Mouse (Mus musculus) midbrain, postnatal 0 days (tissue): Measurements from ENCODE around the gene Gcc2. TPM values are rescaled to one million over a fixed set of nuclear protein-coding genes. Genes with fewer than 3 reads are reported as not detected.

Experiments used
- ATAC-seq: fragments of 200-750 bp; cut with Nextera tagmentation; 2 replicates; pipeline ENCODE4 v1.8.0; 2017; ENCODE audit warnings: moderate number of reproducible peaks, mild to moderate bottlenecking, moderate TSS enrichment, moderate library complexity; ENCODE audit not compliant: low FRiP score
- DNase-seq: peaks from one replicate; pipeline ENCODE4 v3.0.0-alpha.2; 2015; ENCODE audit warnings: low spot score
- H3K27ac ChIP-seq: fragments of 300-500 bp; sonication (generic); 2 replicates; pipeline ENCODE4 v1.5.1; 2014; ENCODE audit warnings: low read depth, mild to moderate bottlenecking, low read length, mixed read lengths
- H3K27me3 ChIP-seq: fragments of 300-500 bp; sonication (generic); 2 replicates; pipeline ENCODE4 v1.6.1; 2014; ENCODE audit warnings: low read length, control low read depth, mixed read lengths; ENCODE audit not compliant: insufficient read depth
- H3K36me3 ChIP-seq: fragments of 300-500 bp; sonication (generic); 2 replicates; pipeline ENCODE4 v1.6.1; 2014; ENCODE audit warnings: low read length, control low read depth, mixed read lengths; ENCODE audit not compliant: insufficient read depth
- H3K4me1 ChIP-seq: fragments of 300-500 bp; sonication (generic); 2 replicates; pipeline ENCODE4 v1.6.1; 2014; ENCODE audit warnings: mild to moderate bottlenecking, control low read depth, antibody characterized with exemption, low read length, mixed read lengths; ENCODE audit not compliant: insufficient read depth
- H3K4me2 ChIP-seq: fragments of 300-500 bp; sonication (generic); 2 replicates; pipeline ENCODE4 v1.6.1; 2014; ENCODE audit warnings: low read depth, mild to moderate bottlenecking, low read length, mixed read lengths; ENCODE audit not compliant: poor library complexity, severe bottlenecking
- H3K4me3 ChIP-seq: fragments of 300-500 bp; sonication (generic); 2 replicates; pipeline ENCODE4 v1.5.1; 2014; ENCODE audit warnings: low read depth, mild to moderate bottlenecking, low read length, moderate library complexity
- H3K9ac ChIP-seq: fragments of 300-500 bp; sonication (generic); replicated peaks from 2 replicates; pipeline ENCODE4 v1.6.1; 2014; ENCODE audit warnings: mild to moderate bottlenecking, low read length, moderate library complexity, mixed read lengths; ENCODE audit not compliant: poor library complexity, severe bottlenecking
- H3K9me3 ChIP-seq: fragments of 300-500 bp; sonication (generic); 2 replicates; pipeline ENCODE4 v1.6.1; 2016; ENCODE audit warnings: low read length, control low read depth
- CTCF ChIP-seq: IDR thresholded peaks from 2 replicates; pipeline ENCODE4 v1.5.1; 2016; ENCODE audit warnings: antibody characterized with exemption, mild to moderate bottlenecking
- WGBS: fragments of 180-500 bp; shearing (Covaris S2); extraction: QIAGEN DNeasy Blood & Tissue Kit; methylation state at CpG from one replicate; pipeline ENCODE4 v1.1.7; 2014; 5-methylcytosine and 5-hydroxymethylcytosine counted together
- polyA plus RNA-seq: library from polyadenylated mRNA; unstranded; fragments of >200 nt; fragmentation: Nextera tagmentation; extraction: Ambion mirVana; gene quantifications from 2 replicates; pipeline ENCODE4 v1.2.1, GENCODE M21; 2015
- total RNA-seq: library from RNA; depleted of rRNA; stranded (reverse); fragments of >200 nt; gene quantifications from 2 replicates; pipeline ENCODE4 v1.2.3, GENCODE M21; 2014

Gcc2 gene
- total and polyA plus RNA-seq, 2 experiments from 2014 or later, result 41.3 to 121 TPM

- ATAC-seq (no peak), DNase-seq (no peak)
- WGBS, result 82% methylated on average over 2 of the region's 2 CpGs
- no peak overlapping the region for H3K4me3 ChIP-seq
- H3K36me3 ChIP-seq, result no peaks in the 10 kb centered on the region
- no peak overlapping the region for H3K9ac ChIP-seq
- no peaks in the 10 kb centered on the region for H3K27me3 ChIP-seq
- H3K9me3 ChIP-seq, result no peaks in the 10 kb centered on the region
- no peak for TF ChIP-seq CTCF
- peak overlapping the region; percentile 51 for H3K27ac ChIP-seq
- H3K4me1 ChIP-seq, result 0 out of 2 replicates have a peak, but pooled peaks cover 2% of the 10 kb centered on the region
- H3K4me2 ChIP-seq, result no peak overlapping the region
Measured at GRCm38 (mm10) chr10:58341685-58342084, 86.4 kb downstream of the Gcc2 start.

- no peaks in the 10 kb centered on the region for H3K9me3 ChIP-seq
- 0 out of 2 replicates have a peak, but pooled peaks cover 2% of the 10 kb centered on the region for H3K4me1 ChIP-seq
- no peak overlapping the region for H3K4me2 ChIP-seq
- no peaks in the 10 kb centered on the region for H3K27me3 ChIP-seq
- no peak overlapping the region for H3K4me3 ChIP-seq
- ATAC-seq, result no peak
- DNase-seq, result no peak
- no peaks in the 10 kb centered on the region for H3K36me3 ChIP-seq
- peak overlapping the region; percentile 51; the same call in 1 of the 2 replicates for H3K27ac ChIP-seq
- WGBS, result 92% methylated on average over 2 of the region's 2 CpGs
- no peak for TF ChIP-seq CTCF
- H3K9ac ChIP-seq, result no peak overlapping the region
Measured at GRCm38 (mm10) chr10:58342199-58342598, 86.9 kb downstream of the Gcc2 start.

GRCm38 (mm10) chr10:58343552-58343951 is 88.3 kb downstream of the Gcc2 start:
- Histone ChIP-seq H3K4me3 (no peak overlapping the region), H3K4me2 (no peak overlapping the region), H3K27me3 (no peaks in the 10 kb centered on the region), H3K36me3 (no peaks in the 10 kb centered on the region), H3K27ac (no peak overlapping the region), H3K9me3 (no peaks in the 10 kb centered on the region), H3K9ac (no peak overlapping the region), H3K4me1 (0 out of 2 replicates have a peak, but pooled peaks cover 2% of the 10 kb centered on the region)
- 96% methylated on average over 3 of the region's 3 CpGs for WGBS
- DNase-seq (no peak), ATAC-seq (no peak)
- no peak for TF ChIP-seq CTCF

- H3K27me3 ChIP-seq, result no peaks in the 10 kb centered on the region
- no peaks in the 10 kb centered on the region for H3K4me1 ChIP-seq
- H3K9ac ChIP-seq, result no peak overlapping the region
- WGBS, result 85% methylated on average over 3 of the region's 3 CpGs
- no peak overlapping the region for H3K4me3 ChIP-seq
- DNase-seq (no peak), ATAC-seq (no peak)
- H3K9me3 ChIP-seq, result no peaks in the 10 kb centered on the region
- TF ChIP-seq CTCF, result no peak
- H3K4me2 ChIP-seq, result no peak overlapping the region
- no peaks in the 10 kb centered on the region for H3K36me3 ChIP-seq
- H3K27ac ChIP-seq, result no peak overlapping the region
Measured at GRCm38 (mm10) chr10:58350600-58350999, 95.3 kb downstream of the Gcc2 start.

- Histone ChIP-seq H3K36me3 (no peaks in the 10 kb centered on the region), H3K9me3 (no peaks in the 10 kb centered on the region), H3K27ac (no peak overlapping the region), H3K9ac (no peak overlapping the region), H3K4me1 (no peaks in the 10 kb centered on the region), H3K27me3 (no peaks in the 10 kb centered on the region), H3K4me3 (no peak overlapping the region), H3K4me2 (no peak overlapping the region)
- ATAC-seq (no peak), DNase-seq (no peak)
- no peak for TF ChIP-seq CTCF
- 90% methylated on average over 2 of the region's 2 CpGs for WGBS
Measured at GRCm38 (mm10) chr10:58351670-58352069, 96.4 kb downstream of the Gcc2 start.

- ATAC-seq, result no peak
Measured at GRCm38 (mm10) chr10:58352364-58352763, 97.1 kb downstream of the Gcc2 start.

More at GRCm38 (mm10) chr10:58352364-58352763, 97.1 kb downstream of the Gcc2 start:
- H3K9ac ChIP-seq, result no peak overlapping the region
- H3K4me2 ChIP-seq, result no peak overlapping the region
- no peaks in the 10 kb centered on the region for H3K36me3 ChIP-seq
- H3K9me3 ChIP-seq, result no peaks in the 10 kb centered on the region
- DNase-seq, result no peak
- no peak for TF ChIP-seq CTCF
- no peak overlapping the region for H3K4me3 ChIP-seq
- no peaks in the 10 kb centered on the region for H3K4me1 ChIP-seq
- H3K27ac ChIP-seq, result no peak overlapping the region
- 82% methylated on average over 3 of the region's 3 CpGs for WGBS
- no peaks in the 10 kb centered on the region for H3K27me3 ChIP-seq
